Mouse (Mus musculus): Measurements from ENCODE around the gene Ackr3. TPM values are rescaled to one million over a fixed set of nuclear protein-coding genes. Genes with fewer than 3 reads are reported as not detected.
A peak's percentile ranks its signal among the peaks of the same experiment; 100 is the strongest.

The Ackr3 gene
- polyA plus RNA-seq, 1 experiment from 2014 or later, result 22.4 TPM

- H3K27ac ChIP-seq (replicated peaks), result peak overlapping the region; percentile 49; the same call in 1 of the 2 replicates
- 89% methylated on average over 8 of the region's 8 CpGs for WGBS
- peaks cover 8% of the 10 kb centered on the region; the same call in 1 of the 2 replicates for H3K27me3 ChIP-seq (replicated peaks; ENCODE audit: low read depth, poor library complexity, severe bottlenecking)
- DNase-seq (ENCODE audit: low spot score), result no peak
- no peak overlapping the region for H3K4me3 ChIP-seq
- H3K9me3 ChIP-seq, result no peaks in the 10 kb centered on the region
- no peaks in the 10 kb centered on the region for H3K36me3 ChIP-seq (replicated peaks)
- H3K4me1 ChIP-seq, result peaks cover 56% of the 10 kb centered on the region
Measured at GRCm38 (mm10) chr1:90247756-90248541, 44.2 kb downstream of the Ackr3 start.

GRCm38 (mm10) chr1:90248966-90249735 lies 45.4 kb downstream of the Ackr3 start:
- 73% methylated on average over 9 of the region's 9 CpGs for WGBS
- peaks cover 9% of the 10 kb centered on the region; the same call in 1 of the 2 replicates for H3K27me3 ChIP-seq (replicated peaks; ENCODE audit: low read depth, poor library complexity, severe bottlenecking)
- no peaks in the 10 kb centered on the region for H3K36me3 ChIP-seq (replicated peaks)
- H3K9me3 ChIP-seq, result no peaks in the 10 kb centered on the region
- no peak for DNase-seq (ENCODE audit: low spot score)
- H3K4me3 ChIP-seq, result no peak overlapping the region
- H3K27ac ChIP-seq (replicated peaks), result peak overlapping the region; percentile 55
- H3K4me1 ChIP-seq, result peaks cover 57% of the 10 kb centered on the region

- no peaks in the 10 kb centered on the region for H3K36me3 ChIP-seq (replicated peaks)
- H3K4me1 ChIP-seq, result peaks cover 53% of the 10 kb centered on the region
- WGBS, result 79% methylated on average over 6 of the region's 6 CpGs
- DNase-seq (ENCODE audit: low spot score), result no peak
- H3K4me3 ChIP-seq, result no peak overlapping the region
- peak overlapping the region; percentile 21; the same call in 1 of the 2 replicates for H3K27ac ChIP-seq (replicated peaks)
- H3K27me3 ChIP-seq (replicated peaks; ENCODE audit: low read depth, poor library complexity, severe bottlenecking), result peaks cover 8% of the 10 kb centered on the region; the same call in 1 of the 2 replicates
- H3K9me3 ChIP-seq, result no peaks in the 10 kb centered on the region
Measured at GRCm38 (mm10) chr1:90250419-90250818, 46.6 kb downstream of the Ackr3 start.

- H3K9me3 ChIP-seq, result no peaks in the 10 kb centered on the region
- 56% methylated on average over 3 of the region's 3 CpGs for WGBS
- H3K4me3 ChIP-seq, result no peak overlapping the region
- H3K36me3 ChIP-seq (replicated peaks), result no peaks in the 10 kb centered on the region
- no peak for DNase-seq (ENCODE audit: low spot score)
- peak overlapping the region; percentile 63; the same call in 1 of the 2 replicates for H3K27ac ChIP-seq (replicated peaks)
- peaks cover 47% of the 10 kb centered on the region for H3K4me1 ChIP-seq
- H3K27me3 ChIP-seq (replicated peaks; ENCODE audit: low read depth, poor library complexity, severe bottlenecking), result peaks cover 7% of the 10 kb centered on the region; the same call in 1 of the 2 replicates
Measured at GRCm38 (mm10) chr1:90251156-90251555, 47.4 kb downstream of the Ackr3 start.

GRCm38 (mm10) chr1:90253465-90253864 lies 49.7 kb downstream of the Ackr3 start:
- no peaks in the 10 kb centered on the region for H3K9me3 ChIP-seq
- H3K4me1 ChIP-seq, result peaks cover 45% of the 10 kb centered on the region
- DNase-seq (ENCODE audit: low spot score), result no peak
- peaks cover 10% of the 10 kb centered on the region; the same call in 1 of the 2 replicates for H3K27me3 ChIP-seq (replicated peaks; ENCODE audit: low read depth, poor library complexity, severe bottlenecking)
- 91% methylated on average over 10 of the region's 10 CpGs for WGBS
- no peaks in the 10 kb centered on the region for H3K36me3 ChIP-seq (replicated peaks)
- H3K4me3 ChIP-seq, result no peak overlapping the region
- H3K27ac ChIP-seq (replicated peaks), result no peak overlapping the region

- Histone ChIP-seq H3K27ac (replicated peaks) (peak overlapping the region; percentile 44; the same call in 1 of the 2 replicates), H3K4me1 (peaks cover 7% of the 10 kb centered on the region; the same call in 1 of the 2 replicates), H3K9me3 (no peaks in the 10 kb centered on the region), H3K4me3 (no peak overlapping the region), H3K27me3 (replicated peaks; ENCODE audit: low read depth, poor library complexity, severe bottlenecking) (peaks cover 4% of the 10 kb centered on the region; the same call in 1 of the 2 replicates), H3K36me3 (replicated peaks) (no peaks in the 10 kb centered on the region)
- DNase-seq (ENCODE audit: low spot score), result no peak
- WGBS, result 85% methylated on average over 11 of the region's 11 CpGs
Measured at GRCm38 (mm10) chr1:90258253-90258887, 54.6 kb downstream of the Ackr3 start.

- Histone ChIP-seq H3K36me3 (replicated peaks) (no peaks in the 10 kb centered on the region), H3K4me3 (no peak overlapping the region), H3K9me3 (no peaks in the 10 kb centered on the region), H3K4me1 (peaks cover 7% of the 10 kb centered on the region; the same call in 1 of the 2 replicates), H3K27ac (replicated peaks) (no peak overlapping the region), H3K27me3 (replicated peaks; ENCODE audit: low read depth, poor library complexity, severe bottlenecking) (peaks cover 4% of the 10 kb centered on the region; the same call in 1 of the 2 replicates)
- 90% methylated on average over 11 of the region's 11 CpGs for WGBS
- no peak for DNase-seq (ENCODE audit: low spot score)
Measured at GRCm38 (mm10) chr1:90260704-90261581, 57.2 kb downstream of the Ackr3 start.

- 90% methylated on average over 8 of the region's 8 CpGs for WGBS
- no peak for DNase-seq (ENCODE audit: low spot score)
- no peak overlapping the region for H3K4me3 ChIP-seq
- H3K4me1 ChIP-seq, result peaks cover 7% of the 10 kb centered on the region; the same call in 1 of the 2 replicates
- H3K36me3 ChIP-seq (replicated peaks), result no peaks in the 10 kb centered on the region
- no peak overlapping the region for H3K27ac ChIP-seq (replicated peaks)
- no peaks in the 10 kb centered on the region for H3K9me3 ChIP-seq
- peaks cover 10% of the 10 kb centered on the region for H3K27me3 ChIP-seq (replicated peaks; ENCODE audit: low read depth, poor library complexity, severe bottlenecking)
Measured at GRCm38 (mm10) chr1:90262380-90262779, 58.6 kb downstream of the Ackr3 start.

Other genes starting within 250 kb of the Ackr3 start
- gene Asb18, start 189.3 kb upstream of the Ackr3 start, polyA plus RNA-seq (2016; fragmentation: Nextera tagmentation; extraction: Ambion mirVana), result 0.05 TPM in 1 of 2 replicates, not detected in the other
- 0.20 TPM in 1 of 2 replicates, not detected in the other for gene Iqca, start 50.6 kb upstream of the Ackr3 start, polyA plus RNA-seq (2016; fragmentation: Nextera tagmentation; extraction: Ambion mirVana)

Measured in embryonic facial prominence, embryonic 10.5 days (tissue).